Mouse (Mus musculus) MEL (cell line): ENCODE measurements at regions not wholly inside any gene's neighbourhood (a gene's known extent, or its start where the extent isn't known, plus 50 kb on each side); places are given as distances from the start of the nearest gene placed in this dataset.

Experiments
- DNase-seq: peaks from one replicate; pipeline ENCODE4 v3.0.0; 2011; ENCODE audit warnings: low read depth, low spot score
- H3K27ac ChIP-seq: 2 replicates; pipeline ENCODE4 v1.5.1; 2012; ENCODE audit warnings: low read depth, mild to moderate bottlenecking, control low read depth, low read length, moderate library complexity; ENCODE audit not compliant: control insufficient read depth
- H3K27me3 ChIP-seq, 2 experiments: fragments of 150-350 bp in 1 of 2; sonication (generic) in 1 of 2; 2 replicates each; pipeline ENCODE4 v1.6.1; 2012; ENCODE audit warnings: low read length in 2 of 2, mild to moderate bottlenecking in 2 of 2, improper control_type of control experiment in 1 of 2, moderate library complexity in 1 of 2; ENCODE audit not compliant: insufficient read depth in 2 of 2, control insufficient read depth in 1 of 2
- H3K36me3 ChIP-seq, 2 experiments: 2 replicates each; pipeline ENCODE4 v1.6.1; 2012 to 2014; ENCODE audit warnings: low read length in 2 of 2, improper control_type of control experiment in 1 of 2, inconsistent platforms in 1 of 2, mild to moderate bottlenecking in 1 of 2; ENCODE audit not compliant: insufficient read depth in 2 of 2, control insufficient read depth in 1 of 2
- H3K4me1 ChIP-seq, 2 experiments: fragments of 150-350 bp in 1 of 2; sonication (generic) in 1 of 2; 2 replicates each; pipeline ENCODE4 v1.6.1; 2012; ENCODE audit warnings: low read length in 2 of 2, improper control_type of control experiment in 1 of 2, mild to moderate bottlenecking in 1 of 2; ENCODE audit not compliant: insufficient read depth in 2 of 2, control insufficient read depth in 1 of 2
- H3K4me3 ChIP-seq, 2 experiments: fragments of 150-350 bp in 1 of 2; sonication (generic) in 1 of 2; 2 replicates each; pipeline ENCODE4 v1.5.1; 2012; ENCODE audit warnings: low read depth in 2 of 2, low read length in 2 of 2, mild to moderate bottlenecking in 2 of 2, moderate library complexity in 2 of 2, control low read depth in 1 of 2, improper control_type of control experiment in 1 of 2; ENCODE audit not compliant: control insufficient read depth in 1 of 2, insufficient read depth in 1 of 2
- H3K79me2 ChIP-seq: 2 replicates; pipeline ENCODE4 v1.6.1; 2012; ENCODE audit warnings: mild to moderate bottlenecking, low read length, moderate library complexity; ENCODE audit not compliant: control insufficient read depth, poor library complexity, insufficient read depth
- H3K9ac ChIP-seq: 2 replicates; pipeline ENCODE4 v1.6.1; 2012; ENCODE audit warnings: low read depth, mild to moderate bottlenecking, control low read depth, low read length, moderate library complexity; ENCODE audit not compliant: control insufficient read depth, poor library complexity, severe bottlenecking
- H3K9me3 ChIP-seq: fragments of 150-350 bp; sonication (generic); replicated peaks from 2 replicates; pipeline ENCODE4 v1.6.1; 2012; ENCODE audit warnings: mild to moderate bottlenecking, low read length, improper control_type of control experiment, moderate library complexity; ENCODE audit not compliant: insufficient read depth
- BHLHE40 ChIP-seq: IDR thresholded peaks from 2 replicates; pipeline ENCODE4 v1.6.1; 2012; ENCODE audit warnings: low read depth, mild to moderate bottlenecking, inconsistent platforms, low read length, improper control_type of control experiment, borderline replicate concordance
- CHD2 ChIP-seq: IDR thresholded peaks from 2 replicates; pipeline ENCODE4 v1.6.1; 2011; ENCODE audit warnings: low read length, improper control_type of control experiment
- E2F4 ChIP-seq: IDR thresholded peaks from 2 replicates; pipeline ENCODE4 v1.6.1; 2011; ENCODE audit warnings: low read depth, low read length, improper control_type of control experiment, borderline replicate concordance
- ELF1 ChIP-seq: IDR thresholded peaks from 2 replicates; pipeline ENCODE4 v1.6.1; 2014; ENCODE audit warnings: low read depth, mild to moderate bottlenecking, inconsistent platforms, low read length, improper control_type of control experiment, moderate library complexity
- EP300 ChIP-seq, 2 experiments: IDR thresholded peaks; 2 replicates each; pipeline ENCODE4 v1.6.1; 2011; ENCODE audit warnings: improper control_type of control experiment in 2 of 2, low read length in 2 of 2, low read depth in 1 of 2, mild to moderate bottlenecking in 1 of 2
- ETS1 ChIP-seq: IDR thresholded peaks from 2 replicates; pipeline ENCODE4 v1.6.1; 2012; ENCODE audit warnings: low read depth, mild to moderate bottlenecking, inconsistent platforms, low read length, improper control_type of control experiment, moderate library complexity
- HCFC1 ChIP-seq: IDR thresholded peaks from 2 replicates; pipeline ENCODE4 v1.6.1; 2012; ENCODE audit warnings: low read depth, mild to moderate bottlenecking, inconsistent platforms, low read length, improper control_type of control experiment, moderate library complexity
- MEF2A ChIP-seq: IDR thresholded peaks from 2 replicates; pipeline ENCODE4 v1.6.1; 2014; ENCODE audit warnings: low read depth, mild to moderate bottlenecking, inconsistent platforms, low read length, improper control_type of control experiment; ENCODE audit not compliant: poor library complexity, insufficient replicate concordance, severe bottlenecking; ENCODE audit errors: extremely low read depth
- MXI1 ChIP-seq: IDR thresholded peaks from 2 replicates; pipeline ENCODE4 v1.6.1; 2011; ENCODE audit warnings: mild to moderate bottlenecking, low read depth, low read length, improper control_type of control experiment
- POLR2A ChIP-seq, 2 experiments: IDR thresholded peaks; 2 replicates each; pipeline ENCODE4 v1.6.1; 2011 to 2012; ENCODE audit warnings: low read length in 2 of 2, mild to moderate bottlenecking in 2 of 2, control low read depth in 1 of 2, improper control_type of control experiment in 1 of 2, low read depth in 1 of 2, moderate library complexity in 1 of 2; ENCODE audit not compliant: control insufficient read depth in 1 of 2, insufficient read depth in 1 of 2, poor library complexity in 1 of 2
- POLR2AphosphoS2 ChIP-seq: IDR thresholded peaks from 2 replicates; pipeline ENCODE4 v1.6.1; 2011; ENCODE audit warnings: low read length, improper control_type of control experiment
- RCOR1 ChIP-seq: IDR thresholded peaks from 2 replicates; pipeline ENCODE4 v1.6.1; 2012; ENCODE audit warnings: low read depth, mild to moderate bottlenecking, inconsistent platforms, low read length, improper control_type of control experiment
- SIN3A ChIP-seq: IDR thresholded peaks from 2 replicates; pipeline ENCODE4 v1.6.1; 2012; ENCODE audit warnings: low read length, improper control_type of control experiment, inconsistent platforms
- TAL1 ChIP-seq: IDR thresholded peaks from 2 replicates; pipeline ENCODE4 v1.6.1; 2012; ENCODE audit warnings: mild to moderate bottlenecking, inconsistent platforms, low read length, moderate library complexity, mixed read lengths
- TBP ChIP-seq: IDR thresholded peaks from 2 replicates; pipeline ENCODE4 v1.8.0; 2011; ENCODE audit warnings: low read depth, low read length, improper control_type of control experiment
- UBTF ChIP-seq: IDR thresholded peaks from 2 replicates; pipeline ENCODE4 v1.6.1; 2012; ENCODE audit warnings: low read depth, mild to moderate bottlenecking, inconsistent platforms, low read length, improper control_type of control experiment, moderate library complexity, borderline replicate concordance; ENCODE audit not compliant: insufficient read depth
- ZC3H11A ChIP-seq: IDR thresholded peaks from 2 replicates; pipeline ENCODE4 v1.6.1; 2012; ENCODE audit warnings: low read depth, mild to moderate bottlenecking, inconsistent platforms, low read length, improper control_type of control experiment
- ZKSCAN1 ChIP-seq: IDR thresholded peaks from 2 replicates; pipeline ENCODE4 v1.6.1; 2012; ENCODE audit warnings: low read depth, mild to moderate bottlenecking, inconsistent platforms, low read length, improper control_type of control experiment, moderate library complexity

- peaks cover 0 to 9% of the 10 kb centered on the region in 2 experiments; a peak in 2 of 4 replicates for H3K36me3 ChIP-seq
- no peak for TF ChIP-seq ETS1
- no peak for TF ChIP-seq TBP
- no peak for TF ChIP-seq MEF2A
- peak; percentile 38 for TF ChIP-seq TAL1
- no peak for TF ChIP-seq ZKSCAN1
- TF ChIP-seq EP300 (IDR thresholded peaks at IDR 0.05; ENCODE audit: low read depth in 1 of 2, low read length in 2 of 2), result peak in 1 of 2 experiments; percentile 26; a peak in 1 of 4 replicates
- TF ChIP-seq, all 39 proteins: peak for 2
- Histone ChIP-seq H3K4me1 (peaks cover 0 to 13% of the 10 kb centered on the region in 2 experiments; a peak in 2 of 4 replicates), H3K27me3 (no peaks in the 10 kb centered on the region), H3K79me2 (no peaks in the 10 kb centered on the region), H3K4me3 (no peak overlapping the region), H3K9me3 (no peaks in the 10 kb centered on the region), H3K27ac (no peak overlapping the region), H3K9ac (no peak overlapping the region)
- DNase-seq, result peak; percentile 20
Measured at GRCm38 (mm10) chr11:84664258-84664657, 138.9 kb upstream of the Lhx1 start.

DNA sequence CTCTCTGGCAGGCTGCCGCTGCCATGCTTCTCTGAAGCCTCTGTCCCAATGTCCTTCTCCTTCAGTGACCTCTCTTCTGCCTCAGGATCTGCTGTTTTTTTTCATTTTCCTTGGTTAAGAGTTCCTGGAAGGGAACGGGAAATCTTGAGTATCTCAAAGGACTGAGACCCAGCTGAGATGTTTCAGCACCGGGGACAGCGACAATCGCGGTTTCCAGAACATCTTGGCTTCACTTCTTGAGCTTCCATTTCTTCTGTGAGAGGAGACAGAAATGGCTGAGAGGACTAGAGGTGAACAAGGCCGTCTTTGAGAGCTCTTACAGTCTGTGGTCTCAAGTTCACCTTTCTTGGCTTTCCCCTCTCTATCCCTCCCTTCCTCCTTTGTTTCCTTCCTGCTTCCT, 136.6 kb upstream of the Lhx1 start:
- Histone ChIP-seq H3K9me3 (no peaks in the 10 kb centered on the region), H3K79me2 (no peaks in the 10 kb centered on the region), H3K27me3 (peaks cover 0 to 1% of the 10 kb centered on the region in 2 experiments; a peak in 2 of 4 replicates), H3K27ac (no peak overlapping the region)
- peak; percentile 48 for TF ChIP-seq SIN3A
- TF ChIP-seq ZC3H11A, result no peak
- TF ChIP-seq, all 39 proteins: peak for 1
- peak; percentile 70 for DNase-seq
- H3K9ac ChIP-seq, result no peak overlapping the region
- no peaks in the 10 kb centered on the region for H3K36me3 ChIP-seq
- H3K4me3 ChIP-seq, result no peak overlapping the region
- H3K4me1 ChIP-seq, result no peaks in the 10 kb centered on the region

- Histone ChIP-seq H3K9me3 (no peaks in the 10 kb centered on the region), H3K79me2 (no peaks in the 10 kb centered on the region), H3K9ac (no peak overlapping the region), H3K4me3 (no peak overlapping the region), H3K27me3 (peaks cover 2 to 3% of the 10 kb centered on the region in 2 experiments), H3K27ac (no peak overlapping the region), H3K4me1 (no peaks in the 10 kb centered on the region), H3K36me3 (no peaks in the 10 kb centered on the region)
- TF ChIP-seq ZKSCAN1, result no peak
- no peak for TF ChIP-seq HCFC1
- no peak for TF ChIP-seq POLR2A (IDR thresholded peaks at IDR 0.05; ENCODE audit: control insufficient read depth in 1 of 2, insufficient read depth in 1 of 2, low read depth in 1 of 2, low read length in 2 of 2, poor library complexity in 1 of 2)
- TF ChIP-seq BHLHE40, result no peak
- no peak for TF ChIP-seq MXI1
- no peak for TF ChIP-seq RCOR1
- TF ChIP-seq E2F4, result no peak
- no peak for TF ChIP-seq CHD2
- no peak for TF ChIP-seq POLR2AphosphoS2
- no peak for TF ChIP-seq ELF1
- TF ChIP-seq UBTF, result no peak
- TF ChIP-seq SIN3A, result no peak
- no peak for DNase-seq
Measured at GRCm38 (mm10) chr11:84660877-84661276, 135.5 kb upstream of the Lhx1 start.
